Mouse (Mus musculus) hindbrain, embryonic 11.5 days (tissue): ENCODE results near the gene Gnmt. TPM values are rescaled to one million over a fixed set of nuclear protein-coding genes. Genes with fewer than 3 reads are reported as not detected.

Experiments
- ATAC-seq: fragments of 200-750 bp; cut with Nextera tagmentation; 2 replicates; pipeline ENCODE4 v1.8.0; 2017; ENCODE audit warnings: mild to moderate bottlenecking, moderate TSS enrichment, moderate library complexity; ENCODE audit not compliant: low FRiP score
- DNase-seq: peaks from one replicate; pipeline ENCODE4 v3.0.0-alpha.2; 2015; ENCODE audit warnings: low spot score
- H3K27ac ChIP-seq: fragments of 300-500 bp; sonication (generic); 2 replicates; pipeline ENCODE4 v1.5.1; 2014; ENCODE audit warnings: mild to moderate bottlenecking, low read depth, low read length
- H3K27me3 ChIP-seq: fragments of 300-500 bp; sonication (generic); 2 replicates; pipeline ENCODE4 v1.6.1; 2014; ENCODE audit warnings: mild to moderate bottlenecking, low read length, moderate library complexity, mixed read lengths; ENCODE audit not compliant: control insufficient read depth, insufficient read depth
- H3K36me3 ChIP-seq: fragments of 300-500 bp; sonication (generic); 2 replicates; pipeline ENCODE4 v1.6.1; 2014; ENCODE audit warnings: mild to moderate bottlenecking, low read length, moderate library complexity, mixed read lengths; ENCODE audit not compliant: control insufficient read depth, insufficient read depth
- H3K4me1 ChIP-seq: fragments of 300-500 bp; sonication (generic); replicated peaks from 2 replicates; pipeline ENCODE4 v1.6.1; 2014; ENCODE audit warnings: low read length, mixed read lengths; ENCODE audit not compliant: control insufficient read depth, insufficient read depth
- H3K4me2 ChIP-seq: fragments of 300-500 bp; sonication (generic); replicated peaks from 2 replicates; pipeline ENCODE4 v1.6.1; 2014; ENCODE audit warnings: mild to moderate bottlenecking, low read depth, low read length
- H3K4me3 ChIP-seq: fragments of 300-500 bp; sonication (generic); 2 replicates; pipeline ENCODE4 v1.5.1; 2014; ENCODE audit warnings: low read depth, low read length
- H3K9ac ChIP-seq: fragments of 300-500 bp; sonication (generic); 2 replicates; pipeline ENCODE4 v1.6.1; 2014; ENCODE audit warnings: low read depth, low read length
- H3K9me3 ChIP-seq: fragments of 300-500 bp; sonication (generic); 2 replicates; pipeline ENCODE4 v1.6.1; 2016; ENCODE audit warnings: low read length; ENCODE audit not compliant: control insufficient read depth
- WGBS: fragments of 180-500 bp; shearing (Covaris S2); extraction: QIAGEN DNeasy Blood & Tissue Kit; methylation state at CpG from one replicate; pipeline ENCODE4 v1.1.7; 2014; 5-methylcytosine and 5-hydroxymethylcytosine counted together
- polyA plus RNA-seq: library from polyadenylated mRNA; unstranded; fragments of >200 nt; fragmentation: Nextera tagmentation; extraction: Ambion mirVana; gene quantifications from 2 replicates; pipeline ENCODE4 v1.2.1, GENCODE M21; 2014

Gene Gnmt
- polyA plus RNA-seq, 1 experiment from 2014 or later = 0.48 TPM

DNA sequence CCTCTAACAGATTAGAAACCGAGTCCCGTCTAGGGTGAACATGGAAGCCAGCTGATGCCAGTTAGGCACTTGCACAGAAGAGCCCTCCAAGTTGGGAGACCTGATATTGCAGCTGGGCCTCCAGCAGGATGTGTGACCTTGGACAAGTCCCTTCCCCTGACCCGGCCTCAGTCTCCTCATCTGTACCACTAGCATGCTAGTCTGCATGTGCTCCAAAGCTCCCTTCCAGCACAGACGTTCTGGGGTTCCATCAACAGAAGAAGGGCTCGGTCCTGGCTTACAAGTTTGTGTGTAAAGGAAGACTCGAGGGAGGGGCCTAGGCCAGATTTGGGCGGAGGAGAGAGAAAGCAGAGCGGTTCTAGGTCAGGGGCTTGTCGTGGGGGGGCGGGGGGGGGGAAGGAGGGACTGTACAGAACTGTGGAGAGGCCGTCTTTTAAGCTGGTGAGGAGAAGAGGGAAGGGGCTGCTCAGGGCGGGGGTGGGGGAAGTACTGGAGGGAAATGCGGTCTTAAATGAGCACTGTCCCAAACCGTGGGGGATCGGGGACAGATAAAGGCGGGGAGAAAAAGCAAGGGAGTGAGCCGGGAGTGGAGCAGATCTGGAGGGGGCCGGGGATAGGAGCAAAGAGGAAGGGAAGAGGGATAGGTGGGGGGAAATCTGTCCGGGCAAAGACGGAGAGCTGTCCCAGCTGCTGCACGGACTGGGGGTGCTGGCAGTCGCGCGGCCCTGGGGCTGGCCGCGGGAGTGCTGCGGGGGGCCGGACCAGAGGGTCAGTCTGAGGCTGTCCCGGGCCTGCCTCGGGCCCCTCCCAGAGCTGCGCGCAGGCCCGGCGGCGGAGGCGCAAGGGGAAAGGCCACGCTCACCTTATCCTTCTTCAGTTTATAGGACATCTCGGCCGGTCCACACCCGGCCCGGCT, 24.7 kb downstream of the Gnmt start:
- H3K9me3 ChIP-seq = no peaks in the 10 kb centered on the region
- DNase-seq (peak; percentile 32), ATAC-seq (peak; percentile 86)
- peak overlapping the region; percentile 92 for H3K4me3 ChIP-seq
- H3K27me3 ChIP-seq = no peaks in the 10 kb centered on the region
- peak overlapping the region; percentile 85 for H3K27ac ChIP-seq
- H3K36me3 ChIP-seq = no peaks in the 10 kb centered on the region
- 0 out of 2 replicates have a peak, but pooled peaks cover 4% of the 10 kb centered on the region for H3K4me1 ChIP-seq
- peak overlapping the region; percentile 70 for H3K4me2 ChIP-seq
- 5% methylated on average over 32 of the region's 41 CpGs for WGBS
- peak overlapping the region; percentile 90 for H3K9ac ChIP-seq

DNA sequence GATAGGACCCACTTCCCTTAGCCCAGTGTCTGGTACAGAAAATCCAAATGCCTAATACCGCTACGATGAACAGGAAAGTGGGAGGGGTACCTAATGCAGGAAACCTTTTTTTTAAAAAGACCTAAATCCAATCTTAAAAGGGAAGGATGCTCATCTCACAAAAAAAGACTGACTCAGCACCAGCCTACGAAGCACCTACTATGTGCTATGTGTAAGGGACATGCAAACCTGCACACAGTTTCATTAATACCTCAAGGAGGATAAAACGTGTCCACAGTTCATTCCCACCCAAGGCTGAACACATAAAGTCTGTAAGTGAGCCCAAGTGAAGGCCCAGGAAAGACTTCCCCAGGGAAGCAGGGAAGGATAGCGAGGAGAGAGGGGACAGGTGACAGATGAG, 26.5 kb downstream of the Gnmt start:
- Histone ChIP-seq H3K27me3 (no peaks in the 10 kb centered on the region), H3K9ac (no peak overlapping the region), H3K36me3 (no peaks in the 10 kb centered on the region), H3K9me3 (no peaks in the 10 kb centered on the region), H3K27ac (no peak overlapping the region), H3K4me1 (0 out of 2 replicates have a peak, but pooled peaks cover 4% of the 10 kb centered on the region), H3K4me2 (no peak overlapping the region), H3K4me3 (no peak overlapping the region)
- 86% methylated on average over 5 of the region's 5 CpGs for WGBS
- DNase-seq (no peak), ATAC-seq (no peak)

DNA sequence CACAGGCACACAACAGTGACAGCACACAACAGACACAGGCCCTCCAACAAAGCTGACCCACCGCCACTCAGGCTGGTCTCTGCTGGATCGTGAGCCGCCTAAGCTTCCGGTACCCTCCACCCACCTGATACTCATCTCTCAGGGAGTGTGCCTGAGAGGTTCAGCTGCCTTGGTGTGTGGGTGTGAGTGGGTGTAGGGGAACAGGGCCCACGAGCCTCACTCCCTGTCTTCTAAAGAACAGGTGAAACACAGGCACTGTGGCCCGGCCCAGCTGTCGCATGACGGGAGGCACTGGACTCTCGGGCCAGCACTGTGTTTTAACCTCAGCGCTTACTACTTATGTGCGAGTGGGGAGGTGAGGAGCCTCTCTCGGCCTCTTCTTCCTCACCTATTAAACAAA, 26.9 kb downstream of the Gnmt start:
- ATAC-seq (no peak), DNase-seq (no peak)
- H3K9me3 ChIP-seq = no peaks in the 10 kb centered on the region
- H3K4me2 ChIP-seq = no peak overlapping the region
- H3K27ac ChIP-seq = no peak overlapping the region
- no peaks in the 10 kb centered on the region for H3K27me3 ChIP-seq
- WGBS = 89% methylated on average over 12 of the region's 12 CpGs
- H3K4me3 ChIP-seq = no peak overlapping the region
- 0 out of 2 replicates have a peak, but pooled peaks cover 4% of the 10 kb centered on the region for H3K4me1 ChIP-seq
- H3K9ac ChIP-seq = no peak overlapping the region
- H3K36me3 ChIP-seq = no peaks in the 10 kb centered on the region

DNA sequence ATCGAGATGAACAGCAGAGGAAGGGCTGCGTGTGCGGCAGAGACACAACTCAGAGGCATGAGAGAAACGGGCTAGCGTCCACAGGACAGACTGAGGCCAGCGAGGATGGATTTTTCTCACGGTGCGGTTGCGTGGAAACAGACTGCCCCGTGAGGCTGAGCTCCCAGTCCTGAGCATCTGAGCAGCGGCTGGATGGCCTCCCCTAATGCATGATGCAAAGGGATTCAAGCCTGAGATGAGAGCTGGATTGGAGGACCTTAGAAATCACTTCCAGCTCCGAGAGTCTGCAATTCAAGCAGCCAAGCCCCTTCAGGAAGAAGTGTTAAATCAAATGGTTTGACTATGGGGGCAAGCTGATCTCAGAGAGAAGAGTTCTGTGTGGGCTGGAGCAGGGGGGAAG, 27.5 kb downstream of the Gnmt start:
- H3K4me3 ChIP-seq = no peak overlapping the region

DNA sequence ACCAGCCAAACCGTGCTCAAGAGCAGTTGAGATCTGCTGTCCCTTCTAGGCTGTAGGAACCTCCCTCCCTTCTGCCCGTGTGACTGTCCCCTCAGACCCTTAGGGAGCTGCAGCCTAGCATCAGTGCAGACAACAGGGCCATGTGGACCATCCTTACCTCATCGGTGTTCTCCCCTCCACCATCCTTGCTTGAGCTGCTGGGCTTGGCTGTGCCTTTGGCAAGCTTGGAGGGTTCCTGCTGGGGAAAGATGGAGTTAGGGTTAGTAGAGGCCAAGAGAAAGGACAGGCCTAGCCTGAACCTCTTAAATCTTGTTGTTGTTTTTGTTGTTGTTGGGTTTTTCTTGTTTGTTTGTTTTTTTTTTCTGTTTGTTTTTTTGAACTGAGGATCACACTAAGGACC, 29.1 kb downstream of the Gnmt start:
- ATAC-seq = no peak
- Histone ChIP-seq H3K9ac (no peak overlapping the region), H3K27me3 (no peaks in the 10 kb centered on the region), H3K4me3 (no peak overlapping the region), H3K27ac (no peak overlapping the region), H3K9me3 (no peaks in the 10 kb centered on the region), H3K36me3 (no peaks in the 10 kb centered on the region), H3K4me1 (0 out of 2 replicates have a peak, but pooled peaks cover 4% of the 10 kb centered on the region), H3K4me2 (no peak overlapping the region)
- no peak for DNase-seq
- WGBS = 87% methylated on average over 3 of the region's 3 CpGs

More for the DNA sequence above, 27.5 kb downstream of the Gnmt start:
- H3K27ac ChIP-seq = no peak overlapping the region
- 85% methylated on average over 12 of the region's 12 CpGs for WGBS
- no peaks in the 10 kb centered on the region for H3K27me3 ChIP-seq
- ATAC-seq (no peak), DNase-seq (no peak)
- 0 out of 2 replicates have a peak, but pooled peaks cover 4% of the 10 kb centered on the region for H3K4me1 ChIP-seq
- no peaks in the 10 kb centered on the region for H3K9me3 ChIP-seq
- H3K36me3 ChIP-seq = no peaks in the 10 kb centered on the region
- no peak overlapping the region for H3K4me2 ChIP-seq
- no peak overlapping the region for H3K9ac ChIP-seq

DNA sequence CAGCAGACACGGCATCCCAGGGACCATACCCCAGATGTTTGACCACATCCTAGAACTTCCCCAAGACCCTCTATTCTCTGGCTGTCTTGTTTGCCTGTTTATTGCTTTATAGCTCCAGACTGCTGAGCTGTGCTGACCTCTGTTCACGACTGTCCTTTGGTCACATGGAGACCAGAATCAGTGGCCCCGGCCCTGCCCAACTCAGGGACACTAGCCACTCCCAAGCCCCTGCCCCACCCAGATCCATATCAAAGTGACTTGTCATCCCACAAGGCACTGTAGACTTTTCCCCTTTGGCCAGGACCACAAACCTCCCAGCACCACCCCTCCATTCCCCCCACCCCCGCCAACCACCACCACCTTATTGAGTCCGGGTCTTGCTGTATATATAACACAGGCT, 29.7 kb downstream of the Gnmt start:
- 87% methylated on average over 5 of the region's 5 CpGs for WGBS

DNA sequence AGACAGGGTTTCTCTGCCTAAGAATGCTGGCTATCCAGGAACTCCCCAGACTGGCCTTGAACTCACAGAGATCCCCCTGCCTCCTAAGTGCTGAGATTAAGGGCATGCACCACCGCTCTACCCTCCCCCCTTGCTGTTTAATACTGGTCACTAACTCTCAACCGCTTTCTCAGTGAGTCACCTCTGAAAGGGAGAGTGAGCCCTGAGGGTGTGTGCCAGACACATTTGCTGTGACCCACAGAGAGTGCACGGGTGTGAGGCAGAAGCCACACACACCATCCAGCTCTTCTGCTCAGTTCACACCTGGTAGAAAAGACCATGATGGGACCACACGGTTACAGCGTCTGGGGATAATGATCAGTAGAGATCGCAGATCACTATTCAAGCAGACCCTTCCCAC, 30.5 kb downstream of the Gnmt start:
- Histone ChIP-seq H3K4me3 (no peak overlapping the region), H3K36me3 (no peaks in the 10 kb centered on the region), H3K27ac (no peak overlapping the region), H3K4me2 (no peak overlapping the region; the same call in 1 of the 2 replicates), H3K4me1 (0 out of 2 replicates have a peak, but pooled peaks cover 2% of the 10 kb centered on the region), H3K9me3 (no peaks in the 10 kb centered on the region), H3K9ac (no peak overlapping the region), H3K27me3 (no peaks in the 10 kb centered on the region)
- ATAC-seq (no peak), DNase-seq (no peak)
- 91% methylated on average over 6 of the region's 6 CpGs for WGBS

More for the DNA sequence above, 29.7 kb downstream of the Gnmt start:
- Histone ChIP-seq H3K4me1 (0 out of 2 replicates have a peak, but pooled peaks cover 4% of the 10 kb centered on the region), H3K27ac (no peak overlapping the region), H3K4me3 (no peak overlapping the region), H3K9ac (no peak overlapping the region), H3K4me2 (no peak overlapping the region), H3K9me3 (no peaks in the 10 kb centered on the region), H3K27me3 (no peaks in the 10 kb centered on the region), H3K36me3 (no peaks in the 10 kb centered on the region)
- no peak for DNase-seq
- no peak for ATAC-seq

DNA sequence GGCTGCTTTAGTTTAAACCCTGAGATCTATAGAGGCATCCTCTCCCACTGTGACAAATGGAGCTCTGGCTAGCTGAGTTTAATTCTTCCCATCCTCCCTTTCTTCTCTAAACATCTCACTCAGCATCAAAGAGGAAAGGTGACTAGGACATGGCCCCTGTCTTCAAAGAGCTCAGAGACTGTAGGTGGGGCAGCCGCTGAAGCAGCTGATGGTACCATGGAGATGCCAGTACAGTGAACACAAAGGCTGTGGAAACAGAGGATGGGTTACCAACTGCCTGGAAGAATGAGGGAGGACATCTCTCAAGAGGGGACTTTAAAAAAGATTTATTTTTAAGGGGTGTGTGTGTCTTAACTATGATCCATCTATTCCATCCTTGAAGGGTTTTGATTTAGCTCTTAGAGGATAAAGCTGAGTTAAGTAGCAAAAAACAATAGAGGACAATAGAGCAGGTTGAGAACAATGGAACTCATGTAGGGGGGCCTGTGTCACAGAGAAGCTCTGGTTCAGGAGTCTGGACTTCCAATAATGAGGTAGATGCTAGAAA, 34.4 kb downstream of the Gnmt start:
- H3K27ac ChIP-seq = no peak overlapping the region
- H3K27me3 ChIP-seq = no peaks in the 10 kb centered on the region
- no peaks in the 10 kb centered on the region for H3K9me3 ChIP-seq
- DNase-seq (no peak), ATAC-seq (no peak)
- no peaks in the 10 kb centered on the region for H3K36me3 ChIP-seq
- no peak overlapping the region for H3K4me2 ChIP-seq
- no peak overlapping the region for H3K9ac ChIP-seq
- no peaks in the 10 kb centered on the region for H3K4me1 ChIP-seq
- 79% methylated on average over 1 of the region's 1 CpGs for WGBS
- no peak overlapping the region for H3K4me3 ChIP-seq
